Mouse (Mus musculus): ENCODE results near the gene Por. TPM values are rescaled to one million over a fixed set of nuclear protein-coding genes. Genes with fewer than 3 reads are reported as not detected.

Gene Por
- polyA plus RNA-seq, 1 experiment from 2014 or later = 117 TPM

DNA sequence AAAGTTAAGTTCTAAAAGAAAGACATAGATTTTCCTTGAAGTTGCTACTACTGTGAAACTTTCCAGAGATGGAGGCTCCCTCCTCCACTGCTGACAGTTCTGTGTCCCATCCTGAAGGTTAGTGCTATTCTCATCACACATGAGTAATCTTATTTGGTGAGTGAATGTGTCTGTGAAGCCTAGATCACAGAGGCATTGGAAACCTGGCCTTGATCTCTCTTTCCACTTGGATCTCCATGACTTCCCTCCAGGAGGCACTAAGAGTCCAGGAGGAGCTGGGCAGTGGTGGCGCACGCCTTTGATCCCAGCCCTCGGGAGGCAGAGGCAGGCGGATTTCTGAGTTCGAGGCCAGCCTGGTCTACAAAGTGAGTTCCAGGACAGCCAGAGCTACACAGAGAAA is 12.2 kb downstream of the Por start:
- Histone ChIP-seq H3K4me3 (no peak overlapping the region), H3K9ac (no peak overlapping the region), H3K4me1 (no peaks in the 10 kb centered on the region), H3K27ac (no peak overlapping the region), H3K27me3 (replicated peaks) (no peaks in the 10 kb centered on the region), H3K36me3 (replicated peaks) (no peaks in the 10 kb centered on the region), H3K9me3 (no peaks in the 10 kb centered on the region), H3K4me2 (no peak overlapping the region)
- ATAC-seq (replicated peaks) = no peak
- WGBS = 94% methylated on average over 5 of the region's 5 CpGs

DNA sequence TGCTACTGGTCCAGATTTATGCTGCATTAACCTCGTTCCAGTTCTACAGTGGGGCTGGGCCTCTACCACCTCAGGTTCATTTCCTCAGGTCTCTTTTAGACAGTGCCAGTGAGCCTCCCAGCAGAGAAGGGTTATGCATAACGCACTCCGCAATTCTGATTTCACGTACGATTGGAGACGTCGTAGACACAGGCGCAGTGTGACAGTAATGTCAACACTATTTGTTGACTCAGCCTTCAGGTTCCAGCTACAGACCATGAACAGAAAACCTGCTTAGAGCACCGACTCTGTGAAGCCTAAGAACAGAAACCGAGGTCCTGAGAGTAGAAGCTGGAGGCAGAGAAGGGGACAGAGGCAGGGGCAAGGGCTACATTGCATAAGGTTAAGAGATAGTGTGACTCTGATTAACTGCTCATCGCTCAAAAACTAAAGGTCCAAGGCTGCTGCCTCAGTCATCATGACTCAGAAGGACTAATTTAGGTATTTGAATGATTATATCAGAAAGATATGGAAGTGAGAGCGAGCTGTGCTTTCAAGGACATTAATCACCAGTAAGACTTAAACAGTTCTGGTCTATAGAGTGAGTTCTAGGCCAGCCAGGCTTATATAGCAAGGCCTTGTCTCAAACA is 13.2 kb downstream of the Por start:
- Histone ChIP-seq H3K9ac (no peak overlapping the region), H3K4me2 (no peak overlapping the region), H3K27ac (no peak overlapping the region), H3K9me3 (no peaks in the 10 kb centered on the region), H3K4me3 (no peak overlapping the region), H3K36me3 (replicated peaks) (no peaks in the 10 kb centered on the region), H3K27me3 (replicated peaks) (no peaks in the 10 kb centered on the region), H3K4me1 (peaks cover 2% of the 10 kb centered on the region; the same call in 1 of the 2 replicates)
- WGBS = 89% methylated on average over 12 of the region's 12 CpGs
- ATAC-seq (replicated peaks) = no peak

DNA sequence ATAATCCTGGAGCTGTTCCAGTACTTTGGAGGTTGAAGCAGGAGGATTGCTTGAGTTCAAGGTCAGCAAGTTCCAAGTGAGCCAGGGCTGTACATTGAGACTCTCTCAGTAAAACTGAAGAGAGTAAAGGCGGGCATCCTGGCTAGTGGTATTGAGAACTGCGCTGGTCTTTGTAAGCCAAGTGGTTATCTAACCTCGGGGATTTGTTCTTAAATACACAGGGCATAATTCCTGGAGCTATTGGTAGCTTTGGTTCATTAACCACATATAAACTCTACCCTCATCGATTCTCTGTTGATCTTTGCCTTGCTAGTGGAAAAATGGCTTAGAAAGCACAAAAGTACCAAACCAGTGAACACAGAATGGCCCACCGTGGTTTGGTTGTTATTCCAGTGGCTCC is 20.6 kb downstream of the Por start:
- Histone ChIP-seq H3K9ac (no peak overlapping the region), H3K4me2 (peak overlapping the region; percentile 92), H3K4me1 (peaks cover 27% of the 10 kb centered on the region), H3K9me3 (no peaks in the 10 kb centered on the region), H3K27ac (no peak overlapping the region), H3K4me3 (peak overlapping the region; percentile 73), H3K36me3 (replicated peaks) (no peaks in the 10 kb centered on the region), H3K27me3 (replicated peaks) (no peaks in the 10 kb centered on the region)
- WGBS = 85% methylated on average over 5 of the region's 5 CpGs
- ATAC-seq (replicated peaks) = no peak

DNA sequence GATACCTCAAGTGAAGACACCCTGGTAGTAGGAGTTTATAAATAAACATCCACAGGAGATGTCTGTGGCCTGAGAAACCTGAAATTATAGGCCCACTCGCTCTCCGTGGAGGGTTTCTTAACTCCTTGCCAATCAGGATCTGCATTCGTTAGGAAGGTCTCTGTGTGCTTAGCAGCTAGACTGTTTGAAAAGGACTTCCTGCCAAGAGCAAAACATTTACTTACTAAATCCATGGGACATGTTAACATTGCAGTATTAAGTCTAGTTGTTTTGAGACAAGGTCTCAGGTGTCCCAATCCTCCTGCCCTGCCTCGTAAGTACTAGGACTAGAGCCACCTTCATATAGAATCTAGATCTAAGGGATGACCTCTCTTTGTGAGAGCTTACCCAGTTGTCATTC is 21.4 kb downstream of the Por start:
- ATAC-seq (replicated peaks) = no peak
- Histone ChIP-seq H3K4me3 (no peak overlapping the region), H3K27ac (no peak overlapping the region), H3K36me3 (replicated peaks) (no peaks in the 10 kb centered on the region), H3K9ac (no peak overlapping the region), H3K27me3 (replicated peaks) (no peaks in the 10 kb centered on the region), H3K9me3 (no peaks in the 10 kb centered on the region), H3K4me2 (no peak overlapping the region), H3K4me1 (peaks cover 27% of the 10 kb centered on the region)
- WGBS = 73% methylated on average over 4 of the region's 4 CpGs

DNA sequence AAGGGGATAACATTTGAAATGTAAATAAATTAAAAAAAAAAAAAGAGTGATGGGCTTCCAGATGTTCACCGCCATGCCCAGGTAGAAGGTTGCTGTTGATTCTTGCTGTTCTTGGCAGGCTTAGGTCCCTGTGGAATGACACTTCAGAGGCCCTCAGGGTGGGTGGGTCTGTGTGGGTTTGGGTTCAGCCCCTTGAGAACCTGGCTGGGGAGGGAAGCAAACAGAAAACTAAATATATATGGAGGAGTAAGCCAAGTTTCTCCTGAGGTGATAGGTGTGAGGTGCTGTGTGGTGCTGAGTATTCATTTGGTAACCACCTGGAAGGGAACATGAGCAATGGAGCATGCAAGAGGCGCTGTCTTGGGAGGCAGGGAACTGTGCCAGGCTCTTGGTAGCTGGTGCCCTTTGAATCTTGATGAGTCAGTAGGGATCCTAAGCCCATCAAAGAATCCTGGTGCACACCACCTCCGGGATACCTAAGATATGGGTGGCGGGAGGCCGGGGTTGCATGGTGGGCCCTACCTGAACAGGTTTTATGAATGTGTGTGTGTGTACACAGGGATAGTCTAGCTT is 23.5 kb downstream of the Por start:
- H3K9me3 ChIP-seq = no peaks in the 10 kb centered on the region
- ATAC-seq (replicated peaks) = no peak
- over 99% methylated on average over 5 of the region's 5 CpGs for WGBS
- H3K27ac ChIP-seq = no peak overlapping the region
- H3K4me2 ChIP-seq = no peak overlapping the region
- H3K9ac ChIP-seq = no peak overlapping the region
- no peaks in the 10 kb centered on the region for H3K27me3 ChIP-seq (replicated peaks)
- H3K36me3 ChIP-seq (replicated peaks) = 0 out of 2 replicates have a peak, but pooled peaks cover 3% of the 10 kb centered on the region
- H3K4me1 ChIP-seq = peaks cover 21% of the 10 kb centered on the region
- H3K4me3 ChIP-seq = no peak overlapping the region

DNA sequence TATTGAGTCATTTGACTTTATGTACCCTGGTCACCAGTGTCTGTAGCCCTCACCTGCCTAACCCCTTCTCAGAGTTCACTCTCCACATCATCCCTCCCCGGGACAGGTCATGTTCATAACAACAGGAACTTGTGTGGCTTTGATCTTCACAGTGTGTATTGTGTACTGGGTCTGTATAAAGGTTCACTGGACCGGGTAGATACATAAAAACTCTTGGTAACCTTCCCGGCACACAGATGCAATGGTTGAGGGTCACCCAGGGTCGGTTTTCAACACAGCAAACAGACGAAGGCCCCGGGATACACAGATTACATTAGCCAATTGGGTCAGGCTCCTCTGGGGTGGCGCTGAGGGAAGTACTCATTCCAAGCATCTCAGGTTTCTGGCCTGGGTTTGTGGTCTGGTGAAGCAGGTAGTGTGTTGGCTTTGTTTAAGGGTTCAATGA is 25.5 kb downstream of the Por start:
- Histone ChIP-seq H3K4me3 (no peak overlapping the region), H3K9ac (no peak overlapping the region), H3K4me1 (peaks cover 13% of the 10 kb centered on the region), H3K27me3 (replicated peaks) (no peaks in the 10 kb centered on the region), H3K9me3 (no peaks in the 10 kb centered on the region), H3K36me3 (replicated peaks) (0 out of 2 replicates have a peak, but pooled peaks cover 5% of the 10 kb centered on the region), H3K4me2 (no peak overlapping the region), H3K27ac (no peak overlapping the region)
- WGBS = 72% methylated on average over 7 of the region's 7 CpGs
- no peak for ATAC-seq (replicated peaks)

DNA sequence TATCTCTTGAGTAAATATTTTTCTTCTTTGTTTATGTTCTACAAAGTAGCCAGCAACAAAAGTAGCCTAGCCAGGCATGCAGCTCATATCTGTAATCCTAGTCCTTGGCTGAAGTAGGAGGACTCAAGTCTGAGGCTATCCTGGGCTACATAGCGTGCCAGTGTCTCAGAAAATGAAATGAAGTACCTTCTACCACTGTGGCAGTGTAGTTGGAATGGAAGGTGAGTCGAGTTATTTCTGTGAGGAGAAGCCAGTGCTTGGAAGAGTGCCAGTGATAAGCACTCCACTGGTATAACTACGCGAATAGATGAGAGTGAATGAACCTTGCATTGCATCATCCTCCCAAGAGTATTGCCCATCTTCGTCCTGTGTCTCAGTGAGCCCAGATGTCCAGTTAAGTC is 27.9 kb downstream of the Por start:
- Histone ChIP-seq H3K36me3 (replicated peaks) (0 out of 2 replicates have a peak, but pooled peaks cover 5% of the 10 kb centered on the region), H3K4me1 (0 out of 2 replicates have a peak, but pooled peaks cover under 1% of the 10 kb centered on the region), H3K9ac (no peak overlapping the region), H3K4me2 (no peak overlapping the region), H3K4me3 (no peak overlapping the region), H3K27me3 (replicated peaks) (no peaks in the 10 kb centered on the region), H3K27ac (no peak overlapping the region), H3K9me3 (no peaks in the 10 kb centered on the region)
- 82% methylated on average over 5 of the region's 5 CpGs for WGBS
- no peak for ATAC-seq (replicated peaks)

DNA sequence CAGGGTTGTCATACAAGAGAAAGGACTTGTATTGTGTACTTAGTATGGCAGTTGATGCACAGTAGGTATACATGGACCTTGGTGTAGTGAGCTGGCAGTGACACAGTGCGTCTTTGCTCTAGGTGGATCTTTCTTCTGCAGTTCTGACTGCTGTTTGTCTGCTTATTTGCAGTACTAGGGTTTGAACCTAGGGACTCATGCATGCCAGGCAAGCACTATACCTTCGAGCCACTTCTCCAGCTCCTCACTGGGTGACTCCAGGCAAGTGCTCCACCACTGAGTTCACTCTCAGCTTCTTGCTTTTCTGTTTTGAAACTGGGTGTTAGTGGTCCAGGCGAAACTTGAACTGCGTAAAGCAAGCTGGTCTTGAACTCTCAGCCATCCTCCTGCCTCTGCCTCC is 31.8 kb downstream of the Por start:
- 98% methylated on average over 4 of the region's 4 CpGs for WGBS
- Histone ChIP-seq H3K9me3 (no peaks in the 10 kb centered on the region), H3K36me3 (replicated peaks) (0 out of 2 replicates have a peak, but pooled peaks cover 5% of the 10 kb centered on the region), H3K4me2 (no peak overlapping the region), H3K4me1 (0 out of 2 replicates have a peak, but pooled peaks cover 3% of the 10 kb centered on the region), H3K27me3 (replicated peaks) (no peaks in the 10 kb centered on the region), H3K27ac (no peak overlapping the region), H3K9ac (no peak overlapping the region), H3K4me3 (no peak overlapping the region)
- ATAC-seq (replicated peaks) = no peak

DNA sequence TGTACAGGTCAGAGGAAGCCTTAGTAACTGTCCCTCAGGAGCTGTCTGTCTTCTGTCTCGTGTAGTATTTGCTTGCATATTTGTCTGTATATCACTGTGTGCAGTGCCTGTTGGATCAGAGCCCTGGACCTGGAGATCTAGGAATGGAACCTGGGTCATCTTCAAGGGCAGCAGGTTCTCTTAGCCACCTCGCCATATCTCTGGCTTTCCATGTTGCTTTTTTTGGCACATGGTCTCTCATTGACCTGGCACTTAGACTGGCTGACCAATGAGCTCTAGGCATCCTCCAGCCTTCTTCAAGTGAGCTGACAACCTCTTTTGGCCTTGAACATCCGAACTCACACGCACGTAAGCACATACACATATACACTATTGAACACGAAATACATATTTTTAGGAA is 32.4 kb downstream of the Por start:
- Histone ChIP-seq H3K4me2 (no peak overlapping the region), H3K27ac (no peak overlapping the region), H3K9ac (no peak overlapping the region), H3K4me1 (0 out of 2 replicates have a peak, but pooled peaks cover 3% of the 10 kb centered on the region), H3K27me3 (replicated peaks) (no peaks in the 10 kb centered on the region), H3K36me3 (replicated peaks) (0 out of 2 replicates have a peak, but pooled peaks cover 5% of the 10 kb centered on the region), H3K9me3 (no peaks in the 10 kb centered on the region), H3K4me3 (no peak overlapping the region)
- WGBS = 87% methylated on average over 6 of the region's 6 CpGs
- no peak for ATAC-seq (replicated peaks)

DNA sequence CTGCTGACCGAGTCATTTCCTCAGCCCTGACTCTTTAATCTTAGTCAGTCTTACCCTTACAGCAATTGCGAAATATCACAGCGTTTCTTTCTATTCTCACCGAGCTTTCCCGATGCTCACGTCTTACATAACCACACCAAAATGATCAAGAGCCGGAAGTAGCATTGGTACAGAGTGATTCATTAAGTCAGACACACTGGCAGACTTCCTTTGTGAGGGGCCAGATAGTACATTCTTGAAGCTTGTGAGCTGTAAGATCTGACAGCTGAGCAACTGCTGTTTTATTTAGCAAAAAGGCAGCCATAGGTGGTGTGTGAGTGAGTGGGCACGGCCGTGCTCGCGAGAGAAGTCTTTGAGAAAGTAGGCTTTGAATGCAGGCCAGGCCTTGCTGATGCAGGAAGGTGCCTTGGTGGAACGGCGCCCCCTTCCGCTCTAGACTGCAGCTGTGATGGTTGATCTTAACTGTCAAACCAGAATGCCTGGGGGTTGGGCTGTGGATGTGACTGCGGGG is 32.9 kb downstream of the Por start:
- WGBS = 72% methylated on average over 15 of the region's 15 CpGs
- Histone ChIP-seq H3K9me3 (no peaks in the 10 kb centered on the region), H3K4me3 (no peak overlapping the region), H3K27ac (no peak overlapping the region), H3K9ac (no peak overlapping the region), H3K36me3 (replicated peaks) (0 out of 2 replicates have a peak, but pooled peaks cover 3% of the 10 kb centered on the region), H3K4me2 (no peak overlapping the region), H3K4me1 (0 out of 2 replicates have a peak, but pooled peaks cover 3% of the 10 kb centered on the region), H3K27me3 (replicated peaks) (no peaks in the 10 kb centered on the region)
- ATAC-seq (replicated peaks) = no peak

DNA sequence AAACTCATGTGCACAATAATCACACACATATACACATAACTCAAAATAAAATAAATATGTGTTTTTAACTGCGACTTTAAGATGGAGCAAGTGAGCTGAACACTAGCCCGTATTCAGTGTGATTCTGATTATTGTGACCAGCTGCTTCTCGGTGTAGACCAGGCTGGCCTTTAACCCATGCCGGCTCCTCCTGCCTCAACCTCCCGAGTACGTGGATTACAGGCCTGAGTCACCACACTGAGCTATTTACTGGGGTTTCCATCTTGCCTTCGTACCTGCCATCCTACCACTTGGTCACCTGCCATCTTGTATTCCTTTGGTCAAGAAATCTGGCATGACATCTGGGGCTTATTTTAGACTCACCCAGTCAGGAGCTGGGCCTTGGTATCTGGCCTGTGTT is 33.6 kb downstream of the Por start:
- Histone ChIP-seq H3K36me3 (replicated peaks) (0 out of 2 replicates have a peak, but pooled peaks cover 2% of the 10 kb centered on the region), H3K4me3 (no peak overlapping the region), H3K27ac (no peak overlapping the region)

DNA sequence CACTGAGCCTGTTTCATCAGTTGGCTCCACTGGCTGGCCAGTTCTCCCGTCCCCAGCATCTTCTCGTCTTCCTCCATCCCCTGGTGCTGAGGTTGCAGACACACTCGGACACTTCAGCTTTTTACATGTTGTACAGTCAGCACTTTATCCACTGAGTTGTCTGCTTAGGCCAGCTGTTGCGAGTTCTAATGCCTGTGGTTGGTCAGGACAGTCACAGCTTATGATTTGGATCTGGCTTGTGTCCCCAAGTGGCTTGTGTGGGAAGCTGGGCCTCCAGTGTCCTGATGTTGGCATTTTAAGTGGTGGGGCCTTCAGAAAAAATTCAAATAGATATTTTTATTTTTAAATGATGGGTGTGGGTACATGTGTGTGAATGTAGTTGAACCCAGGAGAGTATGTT is 35.5 kb downstream of the Por start:
- WGBS = 93% methylated on average over 4 of the region's 4 CpGs

More for the DNA sequence above, 33.6 kb downstream of the Por start:
- no peak for ATAC-seq (replicated peaks)
- Histone ChIP-seq H3K4me1 (0 out of 2 replicates have a peak, but pooled peaks cover 3% of the 10 kb centered on the region), H3K9me3 (no peaks in the 10 kb centered on the region), H3K4me2 (no peak overlapping the region), H3K27me3 (replicated peaks) (no peaks in the 10 kb centered on the region), H3K9ac (no peak overlapping the region)
- 93% methylated on average over 7 of the region's 7 CpGs for WGBS

More for the DNA sequence above, 35.5 kb downstream of the Por start:
- no peak overlapping the region for H3K4me3 ChIP-seq
- H3K36me3 ChIP-seq (replicated peaks) = no peaks in the 10 kb centered on the region
- H3K4me2 ChIP-seq = no peak overlapping the region
- ATAC-seq (replicated peaks) = no peak
- no peak overlapping the region for H3K9ac ChIP-seq
- H3K27ac ChIP-seq = no peak overlapping the region
- H3K27me3 ChIP-seq (replicated peaks) = no peaks in the 10 kb centered on the region
- no peaks in the 10 kb centered on the region for H3K9me3 ChIP-seq
- 0 out of 2 replicates have a peak, but pooled peaks cover 3% of the 10 kb centered on the region for H3K4me1 ChIP-seq

Measured in midbrain, embryonic 15.5 days (tissue).